Mouse (Mus musculus): ENCODE measurements at regions not wholly inside any gene's neighbourhood (a gene's known extent, or its start where the extent isn't known, plus 50 kb on each side); places are given as distances from the start of the nearest gene placed in this dataset.

GRCm38 (mm10) chr5:40780363-40780762 lies 927.6 kb downstream of the Rab28 start:
- no peak for DNase-seq (ENCODE audit: low spot score in 2 of 2)

- no peak for DNase-seq (ENCODE audit: low spot score in 2 of 2)
Measured at GRCm38 (mm10) chr5:40779902-40780301, 928.1 kb downstream of the Rab28 start.

GRCm38 (mm10) chr5:40775856-40776255 lies 932.1 kb downstream of the Rab28 start:
- DNase-seq (ENCODE audit: low spot score in 2 of 2), result no peak

DNA sequence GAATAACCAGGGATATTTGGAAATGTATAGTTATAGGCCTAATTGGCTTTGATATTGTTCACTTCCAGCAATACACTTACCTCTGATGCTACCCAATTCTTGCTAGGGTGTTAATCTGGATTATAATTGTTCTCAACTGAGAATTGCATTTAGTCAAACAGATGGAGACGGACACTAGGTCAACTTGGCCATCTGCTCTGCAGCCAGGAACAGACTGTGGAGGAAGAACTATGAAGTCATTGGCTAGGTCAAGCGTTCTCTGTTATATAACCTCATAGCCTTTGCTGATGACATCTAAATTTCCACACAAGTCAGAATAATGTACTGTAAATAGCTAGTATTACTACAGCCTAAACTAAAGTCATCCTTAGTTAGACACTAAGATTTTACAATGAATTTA lies 947.7 kb downstream of the Rab28 start:
- no peak for DNase-seq (ENCODE audit: low spot score in 2 of 2)

GRCm38 (mm10) chr5:40750044-40750443 lies 957.9 kb downstream of the Rab28 start:
- DNase-seq (ENCODE audit: low spot score in 2 of 2), result no peak

- peak; percentile 22 to 26 for DNase-seq (ENCODE audit: low spot score in 2 of 2)
Measured at GRCm38 (mm10) chr5:40735660-40736059, 972.3 kb downstream of the Rab28 start.

DNA sequence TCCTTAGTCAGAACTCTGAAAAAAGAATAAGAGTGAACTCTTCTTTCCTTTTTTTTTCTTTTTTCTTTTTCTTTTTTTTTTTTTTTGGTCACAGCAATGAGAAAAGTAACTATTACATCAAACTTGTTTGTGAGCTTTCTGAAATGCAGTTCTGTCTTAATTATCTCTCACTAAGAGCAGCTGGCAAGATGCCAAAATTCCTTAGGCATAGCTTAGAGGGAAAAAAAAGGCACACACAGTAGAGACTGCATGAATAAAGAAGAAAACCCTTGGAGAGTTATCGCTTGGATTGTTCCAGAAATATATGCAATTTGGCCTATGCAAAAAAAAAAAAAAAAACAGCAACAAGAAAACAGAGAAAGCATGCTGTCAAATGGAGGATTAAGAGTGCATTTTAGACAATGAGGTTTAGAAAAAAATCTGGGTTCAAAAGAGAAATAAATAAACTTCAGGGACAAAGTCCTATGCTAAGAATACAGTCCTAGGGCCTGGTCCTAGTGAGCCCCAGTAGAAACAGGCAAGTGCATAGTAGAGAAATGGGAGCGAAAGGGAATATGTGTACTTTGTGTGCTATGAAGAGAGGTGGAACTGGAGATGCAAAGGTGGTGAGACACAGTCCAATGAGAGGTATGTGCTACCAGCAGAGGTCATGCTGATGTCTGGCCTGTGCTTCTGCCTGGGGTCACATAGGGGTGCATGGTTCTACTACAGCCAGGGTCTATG lies 974.0 kb downstream of the Rab28 start:
- DNase-seq (ENCODE audit: low spot score in 2 of 2), result no peak

GRCm38 (mm10) chr5:40714497-40715128 lies 959.3 kb upstream of the Hs3st1 start:
- DNase-seq (ENCODE audit: low spot score in 2 of 2), result peak in 1 of 2 experiments; percentile 36

DNA sequence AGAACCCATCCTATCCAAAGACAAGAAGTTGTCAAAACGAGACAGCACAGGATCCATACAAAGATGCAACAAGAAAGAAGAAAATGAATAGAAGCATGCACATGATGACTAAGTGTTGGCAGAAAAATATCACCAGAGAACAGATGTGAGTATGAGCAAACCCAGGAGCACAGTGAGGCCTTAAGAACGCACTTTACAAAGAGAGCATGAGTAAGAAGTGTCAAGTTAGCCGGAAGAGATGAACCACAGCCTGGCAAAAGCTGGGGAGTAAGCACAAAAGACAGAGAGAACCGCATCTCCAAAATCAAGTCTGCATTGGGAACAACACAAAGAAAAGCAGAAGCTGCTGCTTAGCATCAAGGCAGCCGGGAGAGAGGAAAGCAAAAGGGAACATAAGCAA lies 946.4 kb upstream of the Hs3st1 start:
- DNase-seq (ENCODE audit: low spot score in 2 of 2), result peak; percentile 29 to 30

- no peak for DNase-seq (ENCODE audit: low spot score in 2 of 2)
Measured at GRCm38 (mm10) chr5:40697517-40698298, 942.4 kb upstream of the Hs3st1 start.
